Mouse (Mus musculus) brain, embryonic 18.5 days (tissue): Measurements from ENCODE around the gene Ndufb8.

Source experiments
- DNase-seq: peaks from one replicate; pipeline ENCODE4 v3.0.0-alpha.2; 2012; ENCODE audit warnings: low read depth, low spot score

Gene Ndufb8

GRCm38 (mm10) chr19:44530018-44530417 is 25.2 kb downstream of the Ndufb8 start:
- no peak for DNase-seq

GRCm38 (mm10) chr19:44525551-44526205 is 29.6 kb downstream of the Ndufb8 start:
- DNase-seq = no peak

- DNase-seq = no peak
These were observed 36.1 kb downstream of the Ndufb8 start for GRCm38 (mm10) chr19:44519152-44519551.

GRCm38 (mm10) chr19:44517996-44518768 is 37.1 kb downstream of the Ndufb8 start:
- DNase-seq = no peak

- DNase-seq = no peak
These were observed 39.5 kb downstream of the Ndufb8 start for GRCm38 (mm10) chr19:44515769-44516168.

- peak; percentile 12 for DNase-seq
These were observed 40.5 kb downstream of the Ndufb8 start for GRCm38 (mm10) chr19:44514521-44515451.

GRCm38 (mm10) chr19:44513921-44514482 is 41.2 kb downstream of the Ndufb8 start:
- DNase-seq = no peak

GRCm38 (mm10) chr19:44513054-44513833 is 42.0 kb downstream of the Ndufb8 start:
- no peak for DNase-seq

GRCm38 (mm10) chr19:44512601-44513000 is 42.6 kb downstream of the Ndufb8 start:
- DNase-seq = no peak

GRCm38 (mm10) chr19:44511451-44512231 is 43.6 kb downstream of the Ndufb8 start:
- DNase-seq = no peak

- DNase-seq = no peak
These were observed 44.6 kb downstream of the Ndufb8 start for GRCm38 (mm10) chr19:44510534-44511175.

GRCm38 (mm10) chr19:44502741-44503140 is 52.5 kb downstream of the Ndufb8 start:
- no peak for DNase-seq

- no peak for DNase-seq
These were observed 53.3 kb downstream of the Ndufb8 start for GRCm38 (mm10) chr19:44501925-44502324.

GRCm38 (mm10) chr19:44500240-44500639 is 55.0 kb downstream of the Ndufb8 start:
- no peak for DNase-seq

GRCm38 (mm10) chr19:44498936-44499335 is 56.3 kb downstream of the Ndufb8 start:
- DNase-seq = no peak
